Comparison of ENCODE assay signal across 1 mouse cellular context in the genomic region with DNA sequence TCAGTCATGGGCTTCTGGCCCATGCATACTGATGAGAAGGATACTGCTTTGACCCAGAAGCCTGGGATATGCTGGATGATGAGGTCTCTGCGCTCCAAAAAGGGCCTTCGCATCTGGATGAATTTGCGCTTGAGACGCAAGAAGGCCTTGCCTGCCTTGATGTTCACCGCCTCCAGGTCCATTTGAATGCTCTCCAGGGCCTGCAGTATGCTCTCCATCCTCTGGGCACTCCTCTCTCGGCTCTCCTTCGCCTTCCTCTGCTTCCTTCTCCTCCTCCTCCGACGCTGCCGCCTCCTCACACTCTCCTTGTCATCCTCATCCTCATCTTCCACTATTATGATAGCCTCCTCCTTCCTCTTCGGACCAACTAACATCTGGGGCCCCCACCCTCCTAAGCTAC.
TF ChIP-seq lines count a peak whose summit lies in the region.

No protein-coding gene starts in this region.

TF ChIP-seq in CH12.LX, 34 proteins besides CTCF, POLR2A, EP300 and RAD21 (continued from another document):
- TF ChIP-seq HCFC1 (IDR thresholded peaks at IDR 0.05; ENCODE audit: low read depth, low read length) (no peak), ZNF384 (IDR thresholded peaks at IDR 0.05; ENCODE audit: low read depth, low read length) (no peak), NRF1 (IDR thresholded peaks at IDR 0.05; ENCODE audit: low read depth, low read length) (no peak), MAX (IDR thresholded peaks at IDR 0.05; ENCODE audit: low read length) (no peak), MXI1 (IDR thresholded peaks at IDR 0.05; ENCODE audit: low read depth, low read length) (no peak)
